Mouse (Mus musculus): ENCODE results near the gene Anapc15-ps.
A peak's percentile ranks its signal among the peaks of the same experiment; 100 is the strongest.

The Anapc15-ps gene

GRCm38 (mm10) chr10:95669034-95669433 is 4.2 kb downstream of the Anapc15-ps start:
- no peak for DNase-seq (ENCODE audit: low spot score)

GRCm38 (mm10) chr10:95667371-95668030 is 5.8 kb downstream of the Anapc15-ps start:
- no peak for DNase-seq (ENCODE audit: low spot score)

GRCm38 (mm10) chr10:95666791-95667190 is 6.5 kb downstream of the Anapc15-ps start:
- no peak for DNase-seq (ENCODE audit: low spot score)

GRCm38 (mm10) chr10:95665426-95665990 is 7.7 kb downstream of the Anapc15-ps start:
- no peak for DNase-seq (ENCODE audit: low spot score)

GRCm38 (mm10) chr10:95664613-95665012 is 8.6 kb downstream of the Anapc15-ps start:
- no peak for DNase-seq (ENCODE audit: low spot score)

GRCm38 (mm10) chr10:95660356-95660755 is 12.9 kb downstream of the Anapc15-ps start:
- DNase-seq (ENCODE audit: low spot score) = no peak

- DNase-seq (ENCODE audit: low spot score) = no peak
These were observed 13.6 kb downstream of the Anapc15-ps start for GRCm38 (mm10) chr10:95659471-95660150.

GRCm38 (mm10) chr10:95658836-95659343 is 14.4 kb downstream of the Anapc15-ps start:
- DNase-seq (ENCODE audit: low spot score) = no peak

GRCm38 (mm10) chr10:95656236-95657225 is 16.7 kb downstream of the Anapc15-ps start:
- no peak for DNase-seq (ENCODE audit: low spot score)

- no peak for DNase-seq (ENCODE audit: low spot score)
These were observed 21.1 kb downstream of the Anapc15-ps start for GRCm38 (mm10) chr10:95652131-95652530.

GRCm38 (mm10) chr10:95648326-95648888 is 24.8 kb downstream of the Anapc15-ps start:
- DNase-seq (ENCODE audit: low spot score) = no peak

- no peak for DNase-seq (ENCODE audit: low spot score)
These were observed 26.1 kb downstream of the Anapc15-ps start for GRCm38 (mm10) chr10:95647128-95647527.

- DNase-seq (ENCODE audit: low spot score) = no peak
These were observed 26.7 kb downstream of the Anapc15-ps start for GRCm38 (mm10) chr10:95646576-95646975.

GRCm38 (mm10) chr10:95643696-95644360 is 29.4 kb downstream of the Anapc15-ps start:
- peak; percentile 51 for DNase-seq (ENCODE audit: low spot score)

GRCm38 (mm10) chr10:95643042-95643441 is 30.2 kb downstream of the Anapc15-ps start:
- DNase-seq (ENCODE audit: low spot score) = no peak

GRCm38 (mm10) chr10:95641335-95641734 is 31.9 kb downstream of the Anapc15-ps start:
- no peak for DNase-seq (ENCODE audit: low spot score)

- DNase-seq (ENCODE audit: low spot score) = no peak
These were observed 33.8 kb downstream of the Anapc15-ps start for GRCm38 (mm10) chr10:95639429-95639828.

- no peak for DNase-seq (ENCODE audit: low spot score)
These were observed 38.5 kb downstream of the Anapc15-ps start for GRCm38 (mm10) chr10:95634751-95635150.

- DNase-seq (ENCODE audit: low spot score) = no peak
These were observed 39.0 kb downstream of the Anapc15-ps start for GRCm38 (mm10) chr10:95634261-95634660.

GRCm38 (mm10) chr10:95631568-95631967 is 41.7 kb downstream of the Anapc15-ps start:
- no peak for DNase-seq (ENCODE audit: low spot score)
